Mouse (Mus musculus) stomach, postnatal 0 days (tissue): Measurements from ENCODE around the gene Dek. TPM values are rescaled to one million over a fixed set of nuclear protein-coding genes. Genes with fewer than 3 reads are reported as not detected.

Experiments
- ATAC-seq: fragments of 200-750 bp; cut with Nextera tagmentation; 2 replicates; pipeline ENCODE4 v1.8.0; 2017; ENCODE audit not compliant: low FRiP score, low TSS enrichment
- DNase-seq: peaks from one replicate; pipeline ENCODE4 v3.0.0-alpha.2; 2016; ENCODE audit warnings: low spot score
- H3K27ac ChIP-seq: fragments of 300-500 bp; sonication (generic); replicated peaks from 2 replicates; pipeline ENCODE4 v1.5.1; 2014; ENCODE audit warnings: mild to moderate bottlenecking, control low read depth
- H3K27me3 ChIP-seq: fragments of 300-500 bp; sonication (generic); 2 replicates; pipeline ENCODE4 v1.6.1; 2014; ENCODE audit warnings: low read length; ENCODE audit not compliant: control insufficient read depth, insufficient read depth
- H3K36me3 ChIP-seq: fragments of 300-500 bp; sonication (generic); 2 replicates; pipeline ENCODE4 v1.6.1; 2014; ENCODE audit warnings: low read length, mixed read lengths; ENCODE audit not compliant: control insufficient read depth, insufficient read depth
- H3K4me1 ChIP-seq: fragments of 300-500 bp; sonication (generic); replicated peaks from 2 replicates; pipeline ENCODE4 v1.6.1; 2014; ENCODE audit warnings: antibody characterized with exemption; ENCODE audit not compliant: control insufficient read depth, insufficient read depth
- H3K4me2 ChIP-seq: fragments of 300-500 bp; sonication (generic); replicated peaks from 2 replicates; pipeline ENCODE4 v1.6.1; 2014; ENCODE audit warnings: low read depth, mild to moderate bottlenecking, control low read depth, moderate library complexity
- H3K4me3 ChIP-seq: fragments of 300-500 bp; sonication (generic); 2 replicates; pipeline ENCODE4 v1.5.1; 2014; ENCODE audit warnings: low read depth, low read length, control low read depth
- H3K9ac ChIP-seq: fragments of 300-500 bp; sonication (generic); 2 replicates; pipeline ENCODE4 v1.6.1; 2014; ENCODE audit warnings: mild to moderate bottlenecking, low read length, control low read depth, mixed read lengths
- H3K9me3 ChIP-seq: fragments of 300-500 bp; sonication (generic); 2 replicates; pipeline ENCODE4 v1.6.1; 2016; ENCODE audit warnings: low read length; ENCODE audit not compliant: control insufficient read depth
- CTCF ChIP-seq: IDR thresholded peaks from 2 replicates; pipeline ENCODE4 v1.5.1; 2016; ENCODE audit warnings: antibody characterized with exemption, low read depth, mild to moderate bottlenecking, moderate library complexity
- EP300 ChIP-seq: optimal IDR thresholded peaks from 2 replicates; pipeline ENCODE3; 2016; ENCODE audit warnings: antibody characterized with exemption
- WGBS: fragments of 180-500 bp; shearing (Covaris S2); extraction: QIAGEN DNeasy Blood & Tissue Kit; methylation state at CpG from one replicate; pipeline ENCODE4 v1.1.7; 2014; 5-methylcytosine and 5-hydroxymethylcytosine counted together
- polyA plus RNA-seq: library from polyadenylated mRNA; unstranded; fragments of >200 nt; fragmentation: Nextera tagmentation; extraction: Ambion mirVana; gene quantifications from 2 replicates; pipeline ENCODE4 v1.2.1, GENCODE M21; 2015

The Dek gene
- polyA plus RNA-seq, 1 experiment from 2014 or later = 133 TPM

- no peak overlapping the region for H3K9ac ChIP-seq
- no peaks in the 10 kb centered on the region for H3K4me1 ChIP-seq
- peak; percentile 62; the same call in 1 of the 2 replicates for ATAC-seq
- TF ChIP-seq EP300 (no peak), CTCF (no peak)
- no peaks in the 10 kb centered on the region for H3K9me3 ChIP-seq
- H3K36me3 ChIP-seq = no peaks in the 10 kb centered on the region
- H3K27me3 ChIP-seq = no peaks in the 10 kb centered on the region
- peak overlapping the region; percentile 17; the same call in 1 of the 2 replicates for H3K4me2 ChIP-seq
- DNase-seq = no peak
- H3K27ac ChIP-seq = no peak overlapping the region
- WGBS = 50% methylated on average over 11 of the region's 11 CpGs
- H3K4me3 ChIP-seq = no peak overlapping the region
Measured at GRCm38 (mm10) chr13:47148573-47148972, 42.6 kb upstream of the Dek start.

- no peaks in the 10 kb centered on the region for H3K9me3 ChIP-seq
- no peak overlapping the region for H3K4me2 ChIP-seq
- DNase-seq (no peak), ATAC-seq (no peak)
- H3K27me3 ChIP-seq = no peaks in the 10 kb centered on the region
- H3K36me3 ChIP-seq = no peaks in the 10 kb centered on the region
- H3K4me3 ChIP-seq = no peak overlapping the region
- H3K4me1 ChIP-seq = no peaks in the 10 kb centered on the region
- no peak for TF ChIP-seq EP300
- TF ChIP-seq CTCF = no peak
- 66% methylated on average over 7 of the region's 7 CpGs for WGBS
- H3K27ac ChIP-seq = no peak overlapping the region
- no peak overlapping the region for H3K9ac ChIP-seq
Measured at GRCm38 (mm10) chr13:47146388-47146787, 40.4 kb upstream of the Dek start.

GRCm38 (mm10) chr13:47145939-47146338 lies 39.9 kb upstream of the Dek start:
- ATAC-seq (no peak), DNase-seq (no peak)
- no peaks in the 10 kb centered on the region for H3K9me3 ChIP-seq
- H3K27ac ChIP-seq = no peak overlapping the region
- no peak overlapping the region for H3K4me2 ChIP-seq
- no peaks in the 10 kb centered on the region for H3K27me3 ChIP-seq
- no peaks in the 10 kb centered on the region for H3K36me3 ChIP-seq
- no peaks in the 10 kb centered on the region for H3K4me1 ChIP-seq
- 40% methylated on average over 9 of the region's 9 CpGs for WGBS
- no peak overlapping the region for H3K4me3 ChIP-seq
- TF ChIP-seq EP300 (no peak), CTCF (no peak)
- H3K9ac ChIP-seq = no peak overlapping the region

- Histone ChIP-seq H3K27ac (no peak overlapping the region), H3K9me3 (no peaks in the 10 kb centered on the region), H3K4me1 (no peaks in the 10 kb centered on the region), H3K36me3 (no peaks in the 10 kb centered on the region), H3K4me3 (no peak overlapping the region), H3K4me2 (no peak overlapping the region), H3K9ac (no peak overlapping the region), H3K27me3 (no peaks in the 10 kb centered on the region)
- WGBS = 72% methylated on average over 6 of the region's 6 CpGs
- TF ChIP-seq EP300 (no peak), CTCF (no peak)
- DNase-seq = no peak
- ATAC-seq = no peak
Measured at GRCm38 (mm10) chr13:47142764-47143163, 36.8 kb upstream of the Dek start.

GRCm38 (mm10) chr13:47135741-47136140 lies 29.7 kb upstream of the Dek start:
- Histone ChIP-seq H3K9ac (no peak overlapping the region), H3K4me3 (no peak overlapping the region), H3K36me3 (no peaks in the 10 kb centered on the region), H3K9me3 (no peaks in the 10 kb centered on the region), H3K27me3 (no peaks in the 10 kb centered on the region), H3K27ac (no peak overlapping the region), H3K4me2 (no peak overlapping the region), H3K4me1 (no peaks in the 10 kb centered on the region)
- DNase-seq (no peak), ATAC-seq (no peak)
- TF ChIP-seq CTCF = no peak
- no peak for TF ChIP-seq EP300
- 74% methylated on average over 7 of the region's 7 CpGs for WGBS

- Histone ChIP-seq H3K27me3 (no peaks in the 10 kb centered on the region), H3K4me2 (no peak overlapping the region), H3K4me3 (no peak overlapping the region), H3K4me1 (no peaks in the 10 kb centered on the region), H3K9me3 (no peaks in the 10 kb centered on the region), H3K36me3 (no peaks in the 10 kb centered on the region), H3K27ac (no peak overlapping the region), H3K9ac (no peak overlapping the region)
- DNase-seq (no peak), ATAC-seq (no peak)
- no peak for TF ChIP-seq EP300
- TF ChIP-seq CTCF = no peak
- 83% methylated on average over 7 of the region's 7 CpGs for WGBS
Measured at GRCm38 (mm10) chr13:47134836-47135235, 28.8 kb upstream of the Dek start.
